Mouse (Mus musculus): ENCODE measurements around the gene Mkrn2.

DNA sequence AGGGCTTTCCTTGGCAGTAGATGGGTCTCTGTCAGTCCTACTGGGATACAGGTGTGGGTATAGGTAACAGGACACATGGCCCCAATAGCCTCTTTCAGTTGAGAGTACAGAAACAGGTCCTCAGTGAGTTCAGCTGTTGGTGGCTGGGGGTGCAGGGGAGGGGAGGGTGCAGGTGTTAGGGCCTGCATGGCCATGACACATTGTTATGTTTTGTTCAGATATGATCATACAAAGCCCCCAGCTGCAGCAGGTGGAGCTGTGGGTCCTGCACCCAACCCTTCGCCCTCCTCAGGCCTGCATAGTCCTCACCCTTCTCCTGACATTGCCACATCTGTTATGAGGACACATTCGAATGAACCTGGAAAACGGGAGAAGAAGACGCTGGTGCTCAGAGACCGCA, 8.6 kb downstream of the Mkrn2 start:
- TF ChIP-seq POLR2A (IDR thresholded peaks at IDR 0.05; ENCODE audit: extremely low read depth, insufficient read depth, low read length) (no peak), CTCF (IDR thresholded peaks at IDR 0.05; ENCODE audit: low read depth, low read length) (no peak)
